Mouse (Mus musculus): ENCODE measurements around the gene Itpripl2. TPM values are rescaled to one million over a fixed set of nuclear protein-coding genes. Genes with fewer than 3 reads are reported as not detected.
A peak's percentile ranks its signal among the peaks of the same experiment; 100 is the strongest.

Itpripl2 gene
- polyA plus RNA-seq, 1 experiment from 2014 or later = 7.4 TPM

DNA sequence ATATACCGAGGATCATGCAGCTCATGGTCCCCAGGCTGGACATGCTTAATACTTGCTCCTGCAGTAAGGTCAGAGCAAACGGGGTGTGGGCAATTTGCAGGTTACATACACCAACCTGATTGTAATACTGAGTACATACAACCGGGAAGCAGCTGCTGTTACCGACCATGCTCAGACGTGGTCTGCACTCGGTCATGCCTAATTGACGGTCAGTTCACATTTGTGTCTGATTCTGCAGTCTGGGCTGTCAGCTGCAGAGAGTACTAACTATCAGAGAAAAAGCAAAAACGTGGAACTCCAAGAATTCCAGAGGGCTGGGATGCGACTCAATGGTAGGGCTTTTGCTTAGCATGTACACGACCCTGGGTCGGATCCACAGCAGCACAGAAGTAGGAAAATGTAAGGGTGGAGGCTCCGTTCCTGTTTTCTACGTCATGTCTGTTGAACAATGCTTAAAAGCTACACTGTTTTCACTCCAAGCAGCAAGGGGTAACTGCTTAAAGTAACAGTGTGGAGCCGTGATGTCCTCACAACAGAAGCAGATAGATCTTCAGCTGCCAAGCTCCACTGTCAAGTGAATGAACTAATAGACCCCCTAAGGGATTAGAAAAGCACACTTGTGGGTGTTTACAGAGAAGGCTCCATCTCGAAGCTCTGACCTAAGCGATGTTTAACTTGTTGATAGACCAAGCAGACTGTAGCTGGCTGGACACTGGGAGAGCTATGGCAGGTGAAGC lies 30.2 kb downstream of the Itpripl2 start:
- Histone ChIP-seq H3K27ac (no peak overlapping the region), H3K4me2 (no peak overlapping the region), H3K4me1 (peaks cover 20% of the 10 kb centered on the region; the same call in 1 of the 2 replicates), H3K36me3 (no peaks in the 10 kb centered on the region), H3K4me3 (no peak overlapping the region), H3K27me3 (no peaks in the 10 kb centered on the region), H3K9me3 (no peaks in the 10 kb centered on the region), H3K9ac (no peak overlapping the region)
- no peak for ATAC-seq (ENCODE audit: borderline replicate concordance, extremely low read depth, low FRiP score, low TSS enrichment)
- WGBS = 40% methylated on average over 16 of the region's 16 CpGs

DNA sequence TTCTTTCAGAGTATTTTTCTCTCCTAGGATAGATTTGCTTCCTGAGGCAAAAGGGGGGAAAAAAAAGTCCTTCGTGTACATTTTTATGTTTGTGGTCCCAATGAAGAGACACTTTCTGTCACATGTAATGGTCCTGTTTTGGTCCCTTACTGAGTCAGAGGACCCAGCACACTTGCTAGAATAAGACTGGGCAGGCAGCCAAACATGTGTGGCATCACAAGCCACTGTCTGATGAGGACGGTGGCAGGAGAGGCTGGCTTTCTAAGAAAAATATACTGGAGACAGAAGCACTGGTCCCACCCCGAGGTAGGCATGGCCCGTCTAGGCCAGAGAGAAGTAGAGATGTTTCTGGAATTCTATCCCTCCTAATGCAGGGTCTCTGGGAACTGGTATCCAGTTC lies 38.1 kb downstream of the Itpripl2 start:
- no peak overlapping the region for H3K9ac ChIP-seq
- WGBS = 41% methylated on average over 4 of the region's 4 CpGs
- no peak overlapping the region for H3K4me2 ChIP-seq
- H3K9me3 ChIP-seq = no peaks in the 10 kb centered on the region
- no peak overlapping the region for H3K4me3 ChIP-seq
- no peak for ATAC-seq (ENCODE audit: borderline replicate concordance, extremely low read depth, low FRiP score, low TSS enrichment)
- no peak overlapping the region for H3K27ac ChIP-seq
- H3K4me1 ChIP-seq = 0 out of 2 replicates have a peak, but pooled peaks cover 4% of the 10 kb centered on the region
- no peaks in the 10 kb centered on the region for H3K27me3 ChIP-seq
- H3K36me3 ChIP-seq = no peaks in the 10 kb centered on the region

- no peak overlapping the region for H3K9ac ChIP-seq
- WGBS = 12% methylated on average over 2 of the region's 2 CpGs
- H3K4me3 ChIP-seq = no peak overlapping the region
- H3K27me3 ChIP-seq = peaks cover 7% of the 10 kb centered on the region; the same call in 1 of the 2 replicates
- peaks cover 11% of the 10 kb centered on the region for H3K4me1 ChIP-seq
- no peak overlapping the region for H3K27ac ChIP-seq
- no peak for ATAC-seq (ENCODE audit: borderline replicate concordance, extremely low read depth, low FRiP score, low TSS enrichment)
- H3K9me3 ChIP-seq = no peaks in the 10 kb centered on the region
- H3K4me2 ChIP-seq = no peak overlapping the region
- H3K36me3 ChIP-seq = no peaks in the 10 kb centered on the region
Measured at GRCm38 (mm10) chr7:118452940-118453339, 38.8 kb downstream of the Itpripl2 start.

GRCm38 (mm10) chr7:118448134-118448967 lies 43.4 kb downstream of the Itpripl2 start, which contains the start of gene Syt17:
Syt17 (minus strand) TSS chr7:118448222.
- peak; percentile 67; the same call in 1 of the 2 replicates for ATAC-seq (ENCODE audit: borderline replicate concordance, extremely low read depth, low FRiP score, low TSS enrichment)
- Histone ChIP-seq H3K27ac (no peak within 1 kb of the TSS), H3K27me3 (peaks cover 43% of the 10 kb centered on the region)

GRCm38 (mm10) chr7:118447291-118448133 lies 44.3 kb downstream of the Itpripl2 start:
- peaks cover 43% of the 10 kb centered on the region for H3K27me3 ChIP-seq
- WGBS = under 1% methylated on average over 63 of the region's 65 CpGs
- no peaks in the 10 kb centered on the region for H3K36me3 ChIP-seq
- peak overlapping the region; percentile 47 for H3K9ac ChIP-seq
- H3K4me3 ChIP-seq = peak overlapping the region; percentile 59
- peak overlapping the region; percentile 98 for H3K4me2 ChIP-seq
- peaks cover 23% of the 10 kb centered on the region for H3K4me1 ChIP-seq
- no peaks in the 10 kb centered on the region for H3K9me3 ChIP-seq
- ATAC-seq (ENCODE audit: borderline replicate concordance, extremely low read depth, low FRiP score, low TSS enrichment) = peak; percentile 60; the same call in 1 of the 2 replicates
- H3K27ac ChIP-seq = no peak overlapping the region

More at GRCm38 (mm10) chr7:118448134-118448967, 43.4 kb downstream of the Itpripl2 start, which contains the start of gene Syt17:
- no peaks in the 10 kb centered on the region for H3K36me3 ChIP-seq
- H3K9me3 ChIP-seq = no peaks in the 10 kb centered on the region
- peak within 1 kb of the TSS; percentile 59 for H3K4me3 ChIP-seq
- peak within 1 kb of the TSS; percentile 47 for H3K9ac ChIP-seq
- under 1% methylated on average over 53 of the region's 58 CpGs for WGBS
- peaks cover 25% of the 10 kb centered on the region for H3K4me1 ChIP-seq
- peak within 1 kb of the TSS; percentile 98 for H3K4me2 ChIP-seq

- no peak overlapping the region for H3K9ac ChIP-seq
- H3K4me2 ChIP-seq = no peak overlapping the region
- H3K9me3 ChIP-seq = no peaks in the 10 kb centered on the region
- H3K27me3 ChIP-seq = peaks cover 43% of the 10 kb centered on the region
- no peaks in the 10 kb centered on the region for H3K36me3 ChIP-seq
- 45% methylated on average over 7 of the region's 7 CpGs for WGBS
- no peak for ATAC-seq (ENCODE audit: borderline replicate concordance, extremely low read depth, low FRiP score, low TSS enrichment)
- H3K4me1 ChIP-seq = peaks cover 23% of the 10 kb centered on the region
- H3K27ac ChIP-seq = no peak overlapping the region
- no peak overlapping the region for H3K4me3 ChIP-seq
Measured at GRCm38 (mm10) chr7:118443895-118444485, 47.8 kb downstream of the Itpripl2 start.

DNA sequence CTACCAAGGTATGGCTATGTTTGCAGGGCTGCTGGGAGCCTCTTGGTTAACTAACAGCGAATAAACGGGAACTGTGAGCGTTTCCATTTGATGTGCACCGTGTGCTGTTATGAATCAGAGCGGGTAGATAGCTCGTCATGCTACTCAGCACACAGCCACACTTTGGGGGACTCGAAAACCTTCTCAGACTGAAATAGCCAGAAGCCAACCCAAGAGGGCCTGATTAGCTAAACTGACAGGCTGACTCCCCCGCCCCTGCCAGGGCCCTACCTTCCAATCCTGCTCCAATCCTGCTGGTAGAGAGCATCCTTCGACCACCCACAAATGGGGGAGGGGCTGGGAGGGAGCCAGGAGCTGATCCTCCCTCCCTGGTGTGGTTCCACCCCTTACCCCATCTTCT lies 48.4 kb downstream of the Itpripl2 start:
- Histone ChIP-seq H3K36me3 (no peaks in the 10 kb centered on the region), H3K27ac (no peak overlapping the region), H3K4me1 (peaks cover 20% of the 10 kb centered on the region), H3K27me3 (peaks cover 41% of the 10 kb centered on the region), H3K4me2 (no peak overlapping the region), H3K4me3 (no peak overlapping the region), H3K9me3 (no peaks in the 10 kb centered on the region), H3K9ac (no peak overlapping the region)
- 7% methylated on average over 9 of the region's 9 CpGs for WGBS
- no peak for ATAC-seq (ENCODE audit: borderline replicate concordance, extremely low read depth, low FRiP score, low TSS enrichment)

DNA sequence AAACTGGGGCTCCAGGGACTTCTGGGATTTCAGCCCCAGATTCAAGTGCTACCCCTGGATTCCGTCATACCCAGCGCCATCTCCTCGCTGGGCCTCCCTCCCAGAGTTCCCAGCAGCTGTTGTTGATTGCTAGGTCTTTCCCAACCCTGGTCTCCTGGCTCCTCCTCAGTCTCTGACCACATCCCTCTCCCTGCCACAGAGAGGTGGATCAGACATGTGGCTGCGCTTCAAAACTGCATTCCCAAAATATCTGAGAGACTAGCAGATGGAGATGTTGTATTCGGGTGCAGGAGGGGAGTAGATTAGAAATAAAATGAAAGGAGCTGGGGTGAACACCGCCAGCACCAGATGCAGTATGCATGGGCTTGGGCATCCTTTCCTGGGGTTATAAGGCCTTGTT lies 50.2 kb downstream of the Itpripl2 start:
- no peak overlapping the region for H3K9ac ChIP-seq
- H3K4me1 ChIP-seq = peaks cover 3% of the 10 kb centered on the region; the same call in 1 of the 2 replicates
- H3K4me3 ChIP-seq = no peak overlapping the region
- H3K36me3 ChIP-seq = no peaks in the 10 kb centered on the region
- H3K4me2 ChIP-seq = no peak overlapping the region
- 79% methylated on average over 6 of the region's 6 CpGs for WGBS
- peaks cover 24% of the 10 kb centered on the region for H3K27me3 ChIP-seq
- H3K9me3 ChIP-seq = no peaks in the 10 kb centered on the region
- ATAC-seq (ENCODE audit: borderline replicate concordance, extremely low read depth, low FRiP score, low TSS enrichment) = no peak
- no peak overlapping the region for H3K27ac ChIP-seq

GRCm38 (mm10) chr7:118437101-118437802 lies 54.5 kb downstream of the Itpripl2 start:
- H3K4me3 ChIP-seq = no peak overlapping the region
- H3K36me3 ChIP-seq = no peaks in the 10 kb centered on the region
- no peak overlapping the region for H3K9ac ChIP-seq
- no peaks in the 10 kb centered on the region for H3K9me3 ChIP-seq
- H3K4me2 ChIP-seq = no peak overlapping the region
- WGBS = 58% methylated on average over 7 of the region's 7 CpGs
- H3K27ac ChIP-seq = no peak overlapping the region
- no peak for ATAC-seq (ENCODE audit: borderline replicate concordance, extremely low read depth, low FRiP score, low TSS enrichment)
- no peaks in the 10 kb centered on the region for H3K27me3 ChIP-seq
- H3K4me1 ChIP-seq = no peaks in the 10 kb centered on the region
